Mouse (Mus musculus) limb, embryonic 14.5 days (tissue): Measurements from ENCODE around the gene Dot1l. TPM values are rescaled to one million over a fixed set of nuclear protein-coding genes. Genes with fewer than 3 reads are reported as not detected.

Experiments used
- ATAC-seq: fragments of 200-750 bp; cut with Nextera tagmentation; 2 replicates; pipeline ENCODE4 v1.8.0; 2017; ENCODE audit warnings: low read depth, moderate number of reproducible peaks, moderate TSS enrichment; ENCODE audit not compliant: low FRiP score
- DNase-seq: peaks from one replicate; pipeline ENCODE4 v3.0.0-alpha.2; 2015; ENCODE audit warnings: low spot score
- H3K27ac ChIP-seq: fragments of 300-500 bp; sonication (generic); replicated peaks from 2 replicates; pipeline ENCODE4 v1.5.1; 2014; ENCODE audit warnings: low read depth, mild to moderate bottlenecking, low read length, moderate library complexity, mixed read lengths
- H3K27me3 ChIP-seq: fragments of 300-500 bp; sonication (generic); 2 replicates; pipeline ENCODE4 v1.6.1; 2014; ENCODE audit warnings: low read length, mixed read lengths; ENCODE audit not compliant: control insufficient read depth, insufficient read depth
- H3K36me3 ChIP-seq: fragments of 300-500 bp; sonication (generic); 2 replicates; pipeline ENCODE4 v1.6.1; 2014; ENCODE audit warnings: mild to moderate bottlenecking, low read length, moderate library complexity, mixed read lengths; ENCODE audit not compliant: control insufficient read depth, insufficient read depth
- H3K4me1 ChIP-seq: fragments of 300-500 bp; sonication (generic); 2 replicates; pipeline ENCODE4 v1.6.1; 2014; ENCODE audit warnings: antibody characterized with exemption, low read length, mixed read lengths; ENCODE audit not compliant: control insufficient read depth, insufficient read depth
- H3K4me2 ChIP-seq: fragments of 300-500 bp; sonication (generic); replicated peaks from 2 replicates; pipeline ENCODE4 v1.6.1; 2014; ENCODE audit warnings: low read depth, mild to moderate bottlenecking, low read length, moderate library complexity; ENCODE audit not compliant: severe bottlenecking
- H3K4me3 ChIP-seq: fragments of 300-500 bp; sonication (generic); replicated peaks from 2 replicates; pipeline ENCODE4 v1.5.1; 2014; ENCODE audit warnings: low read length
- H3K9ac ChIP-seq: fragments of 300-500 bp; sonication (generic); 2 replicates; pipeline ENCODE4 v1.6.1; 2014; ENCODE audit warnings: mild to moderate bottlenecking, low read depth, low read length, moderate library complexity; ENCODE audit not compliant: severe bottlenecking
- H3K9me3 ChIP-seq: fragments of 300-500 bp; sonication (generic); 2 replicates; pipeline ENCODE4 v1.6.1; 2016; ENCODE audit warnings: low read length; ENCODE audit not compliant: control insufficient read depth
- POLR2A ChIP-seq: fragments of 200-500 bp; IDR thresholded peaks from 2 replicates; pipeline ENCODE4 v1.8.0; 2012; ENCODE audit warnings: inconsistent platforms, mild to moderate bottlenecking, moderate library complexity, borderline replicate concordance; ENCODE audit not compliant: insufficient read depth, insufficient read length; ENCODE audit errors: extremely low read depth
- WGBS: fragments of 180-500 bp; shearing (Covaris S2); extraction: QIAGEN DNeasy Blood & Tissue Kit; methylation state at CpG from one replicate; pipeline ENCODE4 v1.1.7; 2014; 5-methylcytosine and 5-hydroxymethylcytosine counted together
- polyA plus RNA-seq, 2 experiments: library from polyadenylated mRNA; depleted of rRNA in 1 of 2; stranded (reverse) in 1 of 2; unstranded in 1 of 2; fragments of >200 nt; fragmentation: Nextera tagmentation in 1 of 2; extraction: Ambion mirVana in 1 of 2; gene quantifications; 2 replicates each; pipeline versions ENCODE4 v1.2.1 to v1.2.3; 2012 to 2014

Dot1l gene
- polyA plus RNA-seq, 2 experiments: 22.7 to 55.1 TPM

DNA sequence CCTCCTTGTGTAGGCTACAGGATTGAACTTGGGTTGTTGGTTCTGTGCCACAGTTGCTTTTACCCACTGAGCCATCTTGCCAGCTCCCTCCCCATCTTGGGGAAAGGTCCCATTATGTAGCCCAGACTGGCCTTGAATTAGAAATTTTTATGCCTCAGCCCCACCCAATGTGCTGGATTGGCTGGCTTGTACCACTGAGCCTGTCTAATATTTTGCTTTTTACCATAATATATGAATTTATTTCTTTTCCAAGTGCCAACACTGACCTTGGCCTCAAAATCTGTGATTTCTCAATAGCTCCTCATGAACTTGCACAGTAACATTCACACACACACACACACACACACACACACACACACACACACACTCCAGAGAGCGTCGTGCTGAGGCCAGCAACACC is 10.7 kb downstream of the Dot1l start:
- no peak for ATAC-seq
- H3K9me3 ChIP-seq: no peaks in the 10 kb centered on the region
- 87% methylated on average over 2 of the region's 2 CpGs for WGBS
- DNase-seq: no peak
- H3K36me3 ChIP-seq: peaks cover 60% of the 10 kb centered on the region
- H3K9ac ChIP-seq: no peak overlapping the region
- no peak overlapping the region for H3K4me2 ChIP-seq
- no peak overlapping the region for H3K27ac ChIP-seq
- H3K27me3 ChIP-seq: no peaks in the 10 kb centered on the region
- H3K4me3 ChIP-seq: no peak overlapping the region
- no peak for TF ChIP-seq POLR2A
- no peaks in the 10 kb centered on the region for H3K4me1 ChIP-seq

- H3K27me3 ChIP-seq: no peaks in the 10 kb centered on the region
- 79% methylated on average over 10 of the region's 10 CpGs for WGBS
- peak overlapping the region; percentile 16; the same call in 1 of the 2 replicates for H3K9ac ChIP-seq
- H3K27ac ChIP-seq: no peak overlapping the region
- H3K4me3 ChIP-seq: no peak overlapping the region
- no peak overlapping the region for H3K4me2 ChIP-seq
- no peak for DNase-seq
- no peaks in the 10 kb centered on the region for H3K4me1 ChIP-seq
- peaks cover 66% of the 10 kb centered on the region for H3K36me3 ChIP-seq
- TF ChIP-seq POLR2A: no peak
- H3K9me3 ChIP-seq: no peaks in the 10 kb centered on the region
- ATAC-seq: no peak; the same call in 1 of the 2 replicates
These were observed 11.3 kb downstream of the Dot1l start for GRCm38 (mm10) chr10:80766161-80766815.

GRCm38 (mm10) chr10:80768365-80768764 is 13.4 kb downstream of the Dot1l start:
- TF ChIP-seq POLR2A: no peak
- H3K4me2 ChIP-seq: no peak overlapping the region
- peaks cover 87% of the 10 kb centered on the region for H3K36me3 ChIP-seq
- ATAC-seq (no peak), DNase-seq (no peak)
- H3K27me3 ChIP-seq: no peaks in the 10 kb centered on the region
- H3K9ac ChIP-seq: no peak overlapping the region
- no peak overlapping the region for H3K4me3 ChIP-seq
- H3K9me3 ChIP-seq: no peaks in the 10 kb centered on the region
- H3K27ac ChIP-seq: no peak overlapping the region
- H3K4me1 ChIP-seq: no peaks in the 10 kb centered on the region
- WGBS: 87% methylated on average over 6 of the region's 6 CpGs

- no peak overlapping the region for H3K9ac ChIP-seq
- TF ChIP-seq POLR2A: no peak
- H3K4me2 ChIP-seq: no peak overlapping the region
- no peaks in the 10 kb centered on the region for H3K27me3 ChIP-seq
- H3K4me1 ChIP-seq: peaks cover 4% of the 10 kb centered on the region; the same call in 1 of the 2 replicates
- no peaks in the 10 kb centered on the region for H3K9me3 ChIP-seq
- no peak for DNase-seq
- WGBS: 79% methylated on average over 5 of the region's 5 CpGs
- no peak overlapping the region for H3K27ac ChIP-seq
- peaks cover 95% of the 10 kb centered on the region for H3K36me3 ChIP-seq
- no peak for ATAC-seq
- no peak overlapping the region for H3K4me3 ChIP-seq
These were observed 18.8 kb downstream of the Dot1l start for GRCm38 (mm10) chr10:80773816-80774215.

- Histone ChIP-seq H3K36me3 (peaks cover 97% of the 10 kb centered on the region), H3K4me3 (no peak overlapping the region), H3K4me1 (peaks cover 4% of the 10 kb centered on the region; the same call in 1 of the 2 replicates), H3K4me2 (no peak overlapping the region), H3K27me3 (no peaks in the 10 kb centered on the region), H3K9me3 (no peaks in the 10 kb centered on the region), H3K27ac (peak overlapping the region; percentile 39; the same call in 1 of the 2 replicates), H3K9ac (no peak overlapping the region)
- peak; percentile 86 for DNase-seq
- 34% methylated on average over 2 of the region's 2 CpGs for WGBS
- TF ChIP-seq POLR2A: no peak
- ATAC-seq: peak; percentile 77
These were observed 19.5 kb downstream of the Dot1l start for GRCm38 (mm10) chr10:80774549-80774948.
